Mouse (Mus musculus) CH12.LX (cell line): ENCODE results near the gene Hgd. TPM values are rescaled to one million over a fixed set of nuclear protein-coding genes. Genes with fewer than 3 reads are reported as not detected.
A peak's percentile ranks its signal among the peaks of the same experiment; 100 is the strongest.

Experiments used
- DNase-seq: peaks from one replicate; pipeline ENCODE4 v3.0.0-alpha.2; 2013; ENCODE audit errors: extremely low read depth
- H3K27ac ChIP-seq: 2 replicates; pipeline ENCODE4 v1.5.1; 2012; ENCODE audit warnings: low read depth, mild to moderate bottlenecking, control low read depth, moderate library complexity; ENCODE audit not compliant: insufficient read depth
- H3K27me3 ChIP-seq: replicated peaks from 2 replicates; pipeline ENCODE3; 2012; ENCODE audit warnings: inconsistent platforms
- H3K36me3 ChIP-seq, 2 experiments: replicated peaks in 1 of 2; 2 replicates each; pipeline versions ENCODE3 to v1.6.1; 2012; ENCODE audit warnings: inconsistent platforms in 1 of 2, low read length in 1 of 2, mild to moderate bottlenecking in 1 of 2, mixed read lengths in 1 of 2, moderate library complexity in 1 of 2; ENCODE audit not compliant: control insufficient read depth in 1 of 2, insufficient read depth in 1 of 2
- H3K4me1 ChIP-seq, 2 experiments: 2 replicates each; pipeline ENCODE4 v1.6.1; 2012; ENCODE audit warnings: inconsistent platforms in 1 of 2, moderate library complexity in 1 of 2; ENCODE audit not compliant: insufficient read depth in 2 of 2, control insufficient read depth in 1 of 2
- H3K4me2 ChIP-seq: 2 replicates; pipeline ENCODE4 v1.6.1; 2012; ENCODE audit warnings: low read depth, mild to moderate bottlenecking, control low read depth; ENCODE audit not compliant: poor library complexity, insufficient read depth, severe bottlenecking
- H3K4me3 ChIP-seq, 3 experiments: fragments of 150-350 bp in 1 of 3; sonication (generic) in 1 of 3; replicated peaks in 1 of 3; 2 replicates each; pipeline versions ENCODE3 to v1.5.1; 2011 to 2012; ENCODE audit warnings: low read depth in 2 of 3, low read length in 2 of 3, mild to moderate bottlenecking in 2 of 3, moderate library complexity in 2 of 3, control low read depth in 1 of 3, improper control_type of control experiment in 1 of 3, inconsistent platforms in 1 of 3, mixed read lengths in 1 of 3; ENCODE audit not compliant: poor library complexity in 1 of 3
- H3K79me2 ChIP-seq: replicated peaks from 2 replicates; pipeline ENCODE4 v1.6.1; 2012; ENCODE audit warnings: mild to moderate bottlenecking, moderate library complexity; ENCODE audit not compliant: control insufficient read depth, poor library complexity, insufficient read depth, severe bottlenecking; ENCODE audit errors: extremely low read depth
- H3K9ac ChIP-seq: 2 replicates; pipeline ENCODE4 v1.6.1; 2012; ENCODE audit warnings: low read depth, mild to moderate bottlenecking, control low read depth, moderate library complexity; ENCODE audit not compliant: insufficient read depth
- H3K9me3 ChIP-seq: replicated peaks from 2 replicates; pipeline ENCODE3; 2012; ENCODE audit warnings: low read length, inconsistent platforms, mixed read lengths
- CHD1 ChIP-seq: IDR thresholded peaks from 2 replicates; pipeline ENCODE4 v1.6.1; 2012; ENCODE audit warnings: low read depth, low read length, improper control_type of control experiment, inconsistent platforms
- CHD2 ChIP-seq: IDR thresholded peaks from 2 replicates; pipeline ENCODE4 v1.6.1; 2011; ENCODE audit warnings: low read length, improper control_type of control experiment
- E2F4 ChIP-seq: IDR thresholded peaks from 2 replicates; pipeline ENCODE4 v1.6.1; 2011; ENCODE audit warnings: low read depth, low read length, improper control_type of control experiment; ENCODE audit not compliant: insufficient replicate concordance
- ELF1 ChIP-seq: IDR thresholded peaks from 2 replicates; pipeline ENCODE4 v1.6.1; 2014; ENCODE audit warnings: low read depth, mild to moderate bottlenecking, inconsistent platforms, low read length, improper control_type of control experiment
- EP300 ChIP-seq: IDR thresholded peaks from 2 replicates; pipeline ENCODE4 v1.6.1; 2011; ENCODE audit warnings: low read length, improper control_type of control experiment
- HCFC1 ChIP-seq: IDR thresholded peaks from 2 replicates; pipeline ENCODE4 v1.6.1; 2012; ENCODE audit warnings: low read depth, mild to moderate bottlenecking, inconsistent platforms, low read length, improper control_type of control experiment
- JUND ChIP-seq: conservative IDR thresholded peaks from 2 replicates; pipeline ENCODE4 v1.6.1; 2011; ENCODE audit warnings: low read depth, low read length, improper control_type of control experiment
- KAT2A ChIP-seq: IDR thresholded peaks from 2 replicates; pipeline ENCODE4 v1.6.1; 2012; ENCODE audit warnings: low read length, improper control_type of control experiment, inconsistent platforms; ENCODE audit not compliant: insufficient replicate concordance
- MAZ ChIP-seq: IDR thresholded peaks from 2 replicates; pipeline ENCODE4 v1.6.1; 2012; ENCODE audit warnings: low read depth, mild to moderate bottlenecking, inconsistent platforms, low read length, improper control_type of control experiment, moderate library complexity
- POLR2AphosphoS2 ChIP-seq: IDR thresholded peaks from 2 replicates; pipeline ENCODE4 v1.6.1; 2011; ENCODE audit warnings: low read depth, low read length, improper control_type of control experiment
- RCOR1 ChIP-seq: conservative IDR thresholded peaks from 2 replicates; pipeline ENCODE4 v1.6.1; 2012; ENCODE audit warnings: low read depth, mild to moderate bottlenecking, inconsistent platforms, low read length, improper control_type of control experiment
- SIN3A ChIP-seq: IDR thresholded peaks from 2 replicates; pipeline ENCODE4 v1.6.1; 2012; ENCODE audit warnings: low read length, improper control_type of control experiment, inconsistent platforms
- TBP ChIP-seq: conservative IDR thresholded peaks from 2 replicates; pipeline ENCODE4 v1.6.1; 2011; ENCODE audit warnings: low read depth, low read length, improper control_type of control experiment
- TCF12 ChIP-seq: IDR thresholded peaks from 2 replicates; pipeline ENCODE4 v1.6.1; 2014; ENCODE audit warnings: low read depth, mild to moderate bottlenecking, inconsistent platforms, low read length, improper control_type of control experiment
- UBTF ChIP-seq: IDR thresholded peaks from 2 replicates; pipeline ENCODE4 v1.6.1; 2012; ENCODE audit warnings: low read depth, mild to moderate bottlenecking, inconsistent platforms, low read length, improper control_type of control experiment, moderate library complexity
- USF1 ChIP-seq: IDR thresholded peaks from 2 replicates; pipeline ENCODE4 v1.6.1; 2014; ENCODE audit warnings: low read depth, mild to moderate bottlenecking, inconsistent platforms, low read length, improper control_type of control experiment
- USF2 ChIP-seq: conservative IDR thresholded peaks from 2 replicates; pipeline ENCODE4 v1.6.1; 2011; ENCODE audit warnings: low read depth, low read length, improper control_type of control experiment
- ZC3H11A ChIP-seq: IDR thresholded peaks from 2 replicates; pipeline ENCODE4 v1.6.1; 2012; ENCODE audit warnings: low read depth, mild to moderate bottlenecking, inconsistent platforms, low read length, improper control_type of control experiment
- ZNF384 ChIP-seq: IDR thresholded peaks from 2 replicates; pipeline ENCODE4 v1.6.1; 2012; ENCODE audit warnings: low read depth, low read length, improper control_type of control experiment, inconsistent platforms
- dilution Hi-C: fragments of 300-500 bp; cut with MboI; formaldehyde crosslinking; loops from 2 replicates; pipeline ENCODE4 v1.14.3; 2020; ENCODE audit warnings: low sequenced_read_pairs; ENCODE audit not compliant: extremely low pct_unique_long_range_greater_than_20kb, extremely low pct_ligation_motif_present
- in situ Hi-C: fragments of 300-500 bp; cut with MboI; formaldehyde crosslinking; loops from 3 replicates; pipeline ENCODE4 v1.14.3; 2019; ENCODE audit warnings: low sequenced_read_pairs, low pct_ligation_motif_present, low pct_unique_long_range_greater_than_20kb, mixed read lengths
- polyA plus RNA-seq: library from polyadenylated mRNA; unstranded; fragments of >175 nt; gene quantifications from 2 replicates; pipeline ENCODE4 v1.2.1, GENCODE M21; 2012; ENCODE audit warnings: low read depth; ENCODE audit not compliant: insufficient read length
- total RNA-seq, 2 experiments: library from RNA; depleted of rRNA; stranded (reverse); fragments of 300-350 nt in 1 of 2; fragments of >200 nt in 1 of 2; gene quantifications; 2 replicates each; pipeline ENCODE4 v1.2.3; 2012 to 2014

Gene Hgd
- total and polyA plus RNA-seq, 3 experiments: not detected

GRCm38 (mm10) chr16:37652654-37653053, 72.7 kb downstream of the Hgd start:
- no peak overlapping the region for H3K4me3 ChIP-seq
- dilution Hi-C loops: no loop called here
- no peak overlapping the region for H3K27ac ChIP-seq
- no peaks in the 10 kb centered on the region for H3K9me3 ChIP-seq
- H3K79me2 ChIP-seq: peaks cover 23% of the 10 kb centered on the region
- H3K4me2 ChIP-seq: peak overlapping the region; percentile 95; the same call in 1 of the 2 replicates
- H3K9ac ChIP-seq: no peak overlapping the region
- in situ Hi-C loops: no loop called here
- H3K4me1 ChIP-seq: peaks cover 13 to 55% of the 10 kb centered on the region in 2 experiments
- peaks cover 7 to 34% of the 10 kb centered on the region in 2 experiments for H3K36me3 ChIP-seq
- TF ChIP-seq CHD2 (no peak), USF2 (no peak), ZNF384 (peak; percentile 20; the same call in 1 of the 2 replicates), MAZ (no peak), SIN3A (0 out of 2 replicates have a peak, but pooled peaks have one; percentile 34), E2F4 (no peak), EP300 (no peak), HCFC1 (no peak), USF1 (no peak)
- H3K27me3 ChIP-seq: no peaks in the 10 kb centered on the region
- no peak for DNase-seq

DNA sequence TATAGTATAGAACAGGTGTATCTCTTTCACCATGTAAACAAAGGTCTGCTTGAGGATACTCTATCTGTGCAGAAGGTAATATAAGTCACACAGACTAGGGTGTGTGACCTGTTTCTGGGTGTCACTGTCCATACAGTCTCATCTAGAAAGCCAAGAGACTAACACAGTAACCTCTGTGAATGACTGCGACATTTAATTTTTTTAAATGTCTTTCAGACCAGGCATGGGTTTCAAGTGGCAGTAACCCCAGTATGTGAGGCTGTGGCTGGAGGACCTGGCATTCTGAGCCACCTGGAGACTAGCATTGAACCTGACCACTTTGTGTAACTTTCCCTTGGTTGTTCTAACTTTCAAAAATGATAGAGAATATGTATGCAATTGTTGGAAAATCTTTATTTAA, 73.1 kb downstream of the Hgd start:
- no peak for DNase-seq
- no peaks in the 10 kb centered on the region for H3K9me3 ChIP-seq
- H3K36me3 ChIP-seq: peaks cover 3 to 30% of the 10 kb centered on the region in 2 experiments
- peaks cover 23% of the 10 kb centered on the region for H3K79me2 ChIP-seq
- in situ Hi-C loops: no loop called here
- peak; percentile 68; the same call in 1 of the 2 replicates for TF ChIP-seq CHD1
- no peak for TF ChIP-seq POLR2AphosphoS2
- TF ChIP-seq UBTF: no peak
- TF ChIP-seq ELF1: no peak
- no peak for TF ChIP-seq KAT2A
- no peak for TF ChIP-seq JUND
- TF ChIP-seq RCOR1: no peak
- TF ChIP-seq USF1: no peak
- 0 out of 2 replicates have a peak, but pooled peaks have one; percentile 12 for TF ChIP-seq SIN3A
- no peak for TF ChIP-seq ZC3H11A
- no peak for TF ChIP-seq EP300
- no peak for TF ChIP-seq TBP
- TF ChIP-seq TCF12: no peak
- TF ChIP-seq, all 38 proteins: peak for 2
- no peak overlapping the region for H3K27ac ChIP-seq
- H3K27me3 ChIP-seq: no peaks in the 10 kb centered on the region
- H3K4me2 ChIP-seq: peak overlapping the region; percentile 95
- H3K4me1 ChIP-seq: peaks cover 14 to 50% of the 10 kb centered on the region in 2 experiments
- peak overlapping the region; percentile 93; the same call in 1 of the 2 replicates for H3K9ac ChIP-seq
- peak overlapping the region in 2 of 3 experiments; percentile 69 to 85 for H3K4me3 ChIP-seq
- dilution Hi-C loops: no loop called here
